Mouse (Mus musculus): ENCODE measurements around the gene Ccdc170.
"Not testable (repeated sequence)": the region's sequence is repeated elsewhere in the genome, so short reads cannot be mapped to it uniquely, and the experiment has no call there.

Ccdc170 gene

DNA sequence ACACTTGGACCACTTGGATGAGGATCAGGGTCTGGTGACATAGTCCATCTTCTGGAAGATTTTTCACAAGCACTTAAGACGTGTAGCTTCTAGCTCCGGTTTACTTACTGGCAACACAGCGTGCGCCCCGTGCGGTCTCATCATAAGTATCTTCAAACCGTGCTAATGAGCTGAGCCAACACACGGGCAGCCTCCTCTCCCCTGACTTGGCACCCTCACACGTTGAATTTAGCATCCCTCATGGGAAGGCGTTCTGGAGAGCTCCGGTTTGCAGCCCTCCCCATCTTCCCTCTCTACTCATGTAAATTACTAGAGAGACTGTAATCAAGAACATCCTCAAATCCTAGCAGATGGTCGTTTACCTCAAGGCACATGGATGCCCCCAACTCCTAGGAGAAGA, 116.6 kb downstream of the Ccdc170 start:
- intact Hi-C loops (cut with DNase I): loop anchor here (5.0 kb wide), 1 partner anchor 563 kb away; no protein-coding TSS in a partner anchor

- intact Hi-C loops (cut with DNase I): loop anchor here (5.0 kb wide), 1 partner anchor 563 kb away; no protein-coding TSS in a partner anchor
Measured at GRCm38 (mm10) chr10:4599591-4599990, 117.3 kb downstream of the Ccdc170 start.

DNA sequence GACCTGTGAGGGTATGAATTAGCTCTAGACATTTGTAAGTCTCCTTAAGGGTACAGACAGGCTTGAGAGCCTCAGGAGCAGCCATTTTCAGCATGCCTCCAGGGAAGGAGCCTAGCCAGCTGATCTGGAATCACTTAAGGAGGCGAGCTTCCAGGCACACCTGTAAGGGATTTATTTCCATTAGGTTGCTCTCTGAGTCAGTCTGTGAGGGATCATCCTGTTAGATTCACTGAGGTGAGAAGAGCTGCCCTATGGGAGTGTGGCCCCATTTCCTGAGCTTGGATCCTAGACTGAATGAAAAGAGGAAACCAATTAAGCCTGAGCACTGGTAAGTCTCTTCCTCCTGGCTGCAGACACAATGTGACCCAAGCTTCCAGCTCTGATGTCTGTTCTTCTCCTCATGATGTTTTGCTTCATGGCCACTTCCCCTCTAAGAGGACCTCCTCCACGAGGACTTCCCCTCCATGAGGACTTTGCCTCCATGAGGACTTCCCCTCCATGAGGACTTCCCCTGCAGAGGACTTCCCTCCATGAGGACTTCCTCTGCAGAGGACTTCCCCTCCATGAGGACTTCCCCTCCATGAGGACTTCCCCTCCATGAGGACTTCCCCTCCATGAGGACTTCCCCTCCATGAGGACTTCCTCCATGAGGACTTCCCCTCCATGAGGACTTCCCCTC, 118.6 kb downstream of the Ccdc170 start:
- intact Hi-C loops (cut with DNase I): no loop called here

- intact Hi-C loops (cut with DNase I): not testable (repeated sequence)
Measured at GRCm38 (mm10) chr10:4601612-4602011, 119.3 kb downstream of the Ccdc170 start.

- intact Hi-C loops (cut with DNase I): no loop called here
Measured at GRCm38 (mm10) chr10:4602466-4602865, 120.2 kb downstream of the Ccdc170 start.

- intact Hi-C loops (cut with DNase I): no loop called here
Measured at GRCm38 (mm10) chr10:4604527-4605209, 122.4 kb downstream of the Ccdc170 start.

GRCm38 (mm10) chr10:4610234-4610633, 127.9 kb downstream of the Ccdc170 start:
- intact Hi-C loops (cut with DNase I): no loop called here

GRCm38 (mm10) chr10:4611386-4612155, 129.3 kb downstream of the Ccdc170 start, which contains the start of gene Esr1:
Gene Esr1, plus strand, starts transcription at chr10:4611593.
- intact Hi-C loops (cut with DNase I): no loop called here

Measured in adrenal gland (tissue).